Mouse (Mus musculus): ENCODE results near the gene Phlpp1. TPM values are rescaled to one million over a fixed set of nuclear protein-coding genes. Genes with fewer than 3 reads are reported as not detected.

Gene Phlpp1
- polyA plus RNA-seq, 1 experiment from 2014 or later = 8.0 TPM

GRCm38 (mm10) chr1:106376003-106376402 lies 204.5 kb downstream of the Phlpp1 start:
- Histone ChIP-seq H3K27me3 (no peaks in the 10 kb centered on the region), H3K4me3 (no peak overlapping the region)
- 88% methylated on average over 3 of the region's 3 CpGs for WGBS

DNA sequence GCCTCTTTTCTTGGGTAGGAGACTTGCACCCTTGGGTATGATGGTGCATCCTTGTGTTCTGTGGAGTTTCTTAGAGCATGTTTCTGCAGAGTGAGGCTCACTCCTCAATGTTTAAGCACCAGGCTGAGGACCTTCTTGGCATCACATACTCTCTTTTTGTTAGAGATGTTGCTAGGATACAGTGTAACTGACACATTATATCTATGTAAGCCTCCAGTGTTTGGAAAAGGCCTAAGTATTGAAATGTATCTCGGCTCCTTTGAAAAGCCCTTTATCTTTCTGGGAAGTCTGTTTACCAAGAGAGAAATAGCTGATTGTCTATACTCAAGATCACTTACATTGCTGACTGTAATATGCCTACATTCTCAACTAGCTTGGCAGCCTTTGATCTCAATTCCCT lies 208.9 kb downstream of the Phlpp1 start:
- WGBS = 5% methylated on average over 1 of the region's 1 CpGs
- Histone ChIP-seq H3K27me3 (no peaks in the 10 kb centered on the region), H3K4me1 (peaks cover 15% of the 10 kb centered on the region), H3K4me2 (no peak overlapping the region), H3K36me3 (ENCODE audit: poor library complexity, severe bottlenecking) (peaks cover under 1% of the 10 kb centered on the region; the same call in 1 of the 2 replicates), H3K9ac (no peak overlapping the region), H3K27ac (no peak overlapping the region), H3K4me3 (no peak overlapping the region), H3K9me3 (replicated peaks) (no peaks in the 10 kb centered on the region)
- peak; percentile 81; the same call in 1 of the 2 replicates for ATAC-seq

More at GRCm38 (mm10) chr1:106376003-106376402, 204.5 kb downstream of the Phlpp1 start:
- Histone ChIP-seq H3K36me3 (ENCODE audit: poor library complexity, severe bottlenecking) (peaks cover 4% of the 10 kb centered on the region; the same call in 1 of the 2 replicates), H3K9ac (no peak overlapping the region), H3K4me1 (peaks cover 13% of the 10 kb centered on the region), H3K9me3 (replicated peaks) (no peaks in the 10 kb centered on the region), H3K27ac (no peak overlapping the region), H3K4me2 (no peak overlapping the region)
- no peak for ATAC-seq

DNA sequence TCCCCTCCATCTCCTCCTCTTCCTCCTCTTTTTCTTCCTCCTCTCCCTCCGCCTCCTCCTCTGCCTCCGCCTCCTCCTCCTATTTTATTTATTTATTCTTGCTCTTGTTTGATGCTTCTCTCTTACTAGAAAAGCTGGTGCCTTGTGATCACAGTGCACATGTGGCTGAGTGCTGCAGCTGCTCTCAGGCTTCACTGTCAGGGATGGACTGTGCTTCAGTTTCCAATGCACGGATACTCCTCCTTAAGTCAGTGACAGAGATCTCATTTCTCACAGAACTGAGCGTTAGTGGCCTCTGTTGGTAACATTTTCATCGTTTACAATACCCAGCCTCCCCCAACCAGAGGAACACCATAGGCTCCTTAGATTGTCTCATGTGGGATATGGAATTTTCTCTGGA lies 215.0 kb downstream of the Phlpp1 start:
- ATAC-seq = no peak
- Histone ChIP-seq H3K27me3 (no peaks in the 10 kb centered on the region), H3K4me3 (no peak overlapping the region), H3K4me2 (no peak overlapping the region), H3K9ac (no peak overlapping the region), H3K27ac (no peak overlapping the region), H3K9me3 (replicated peaks) (no peaks in the 10 kb centered on the region), H3K36me3 (ENCODE audit: poor library complexity, severe bottlenecking) (peaks cover 28% of the 10 kb centered on the region), H3K4me1 (no peaks in the 10 kb centered on the region)
- 84% methylated on average over 5 of the region's 5 CpGs for WGBS

- H3K4me1 ChIP-seq = no peaks in the 10 kb centered on the region
- no peak for ATAC-seq
- H3K27me3 ChIP-seq = no peaks in the 10 kb centered on the region
- no peak overlapping the region for H3K4me2 ChIP-seq
- no peak overlapping the region for H3K4me3 ChIP-seq
- no peak overlapping the region for H3K9ac ChIP-seq
- peaks cover 34% of the 10 kb centered on the region for H3K36me3 ChIP-seq (ENCODE audit: poor library complexity, severe bottlenecking)
- no peaks in the 10 kb centered on the region for H3K9me3 ChIP-seq (replicated peaks)
- WGBS = 94% methylated on average over 4 of the region's 4 CpGs
- no peak overlapping the region for H3K27ac ChIP-seq
These were observed 215.7 kb downstream of the Phlpp1 start for GRCm38 (mm10) chr1:106387264-106387663.

DNA sequence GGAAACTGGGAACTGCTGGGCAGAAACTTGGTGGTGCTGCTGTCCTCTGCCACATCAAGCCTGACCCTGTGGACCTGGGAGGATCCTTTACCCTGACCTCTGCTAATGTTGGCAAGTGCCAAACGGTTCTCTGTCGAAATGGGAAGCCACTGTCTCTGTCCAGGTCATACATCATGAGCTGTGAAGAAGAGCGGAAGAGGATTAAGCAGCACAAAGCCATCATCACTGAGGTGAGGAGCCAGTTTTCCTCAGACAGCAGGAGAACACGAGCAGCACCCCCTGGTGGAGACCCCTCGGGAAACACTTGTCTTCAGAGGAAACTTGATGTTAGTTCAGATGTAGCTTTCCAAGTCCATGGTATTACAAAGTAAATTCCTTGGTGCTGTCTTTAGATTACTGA lies 218.1 kb downstream of the Phlpp1 start:
- Histone ChIP-seq H3K4me1 (no peaks in the 10 kb centered on the region), H3K9me3 (replicated peaks) (no peaks in the 10 kb centered on the region), H3K4me3 (no peak overlapping the region), H3K36me3 (ENCODE audit: poor library complexity, severe bottlenecking) (peaks cover 52% of the 10 kb centered on the region), H3K27me3 (no peaks in the 10 kb centered on the region), H3K9ac (no peak overlapping the region), H3K4me2 (no peak overlapping the region), H3K27ac (no peak overlapping the region)
- peak; percentile 76; the same call in 1 of the 2 replicates for ATAC-seq
- WGBS = 21% methylated on average over 5 of the region's 5 CpGs

DNA sequence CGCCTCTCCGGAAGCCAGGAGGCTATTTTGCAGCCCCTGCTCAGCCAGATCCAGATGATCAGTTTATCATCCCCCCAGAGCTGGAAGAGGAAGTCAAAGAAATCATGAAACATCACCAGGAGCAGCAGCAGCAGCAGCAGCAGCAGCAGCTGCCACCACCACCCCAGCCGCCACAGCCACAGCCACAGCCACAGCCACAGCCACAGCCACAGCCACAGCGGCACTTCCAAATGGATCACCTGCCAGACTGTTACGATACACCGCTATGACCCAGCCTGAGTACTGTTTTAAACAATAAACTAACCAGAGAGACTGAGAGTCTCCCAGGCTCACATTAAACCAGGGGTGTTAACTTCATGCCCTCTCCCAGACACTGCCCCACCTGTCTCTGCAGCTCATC lies 221.5 kb downstream of the Phlpp1 start:
- Histone ChIP-seq H3K9me3 (replicated peaks) (no peaks in the 10 kb centered on the region), H3K4me2 (no peak overlapping the region), H3K27me3 (no peaks in the 10 kb centered on the region), H3K4me3 (no peak overlapping the region), H3K4me1 (no peaks in the 10 kb centered on the region), H3K27ac (no peak overlapping the region), H3K36me3 (ENCODE audit: poor library complexity, severe bottlenecking) (peaks cover 38% of the 10 kb centered on the region), H3K9ac (no peak overlapping the region)
- 93% methylated on average over 6 of the region's 6 CpGs for WGBS
- no peak for ATAC-seq

GRCm38 (mm10) chr1:106394678-106395077 lies 223.1 kb downstream of the Phlpp1 start:
- 89% methylated on average over 2 of the region's 2 CpGs for WGBS
- no peak overlapping the region for H3K4me3 ChIP-seq
- H3K4me2 ChIP-seq = no peak overlapping the region

GRCm38 (mm10) chr1:106395476-106395875 lies 223.9 kb downstream of the Phlpp1 start:
- Histone ChIP-seq H3K4me2 (no peak overlapping the region), H3K27ac (no peak overlapping the region), H3K9me3 (replicated peaks) (no peaks in the 10 kb centered on the region), H3K4me1 (no peaks in the 10 kb centered on the region), H3K36me3 (ENCODE audit: poor library complexity, severe bottlenecking) (peaks cover 37% of the 10 kb centered on the region), H3K9ac (no peak overlapping the region), H3K27me3 (no peaks in the 10 kb centered on the region), H3K4me3 (no peak overlapping the region)
- WGBS = 6% methylated on average over 2 of the region's 2 CpGs
- ATAC-seq = peak; percentile 88

More at GRCm38 (mm10) chr1:106394678-106395077, 223.1 kb downstream of the Phlpp1 start:
- Histone ChIP-seq H3K9ac (no peak overlapping the region), H3K4me1 (no peaks in the 10 kb centered on the region), H3K36me3 (ENCODE audit: poor library complexity, severe bottlenecking) (peaks cover 38% of the 10 kb centered on the region), H3K27ac (no peak overlapping the region), H3K9me3 (replicated peaks) (no peaks in the 10 kb centered on the region), H3K27me3 (no peaks in the 10 kb centered on the region)
- ATAC-seq = 0 out of 2 replicates have a peak, but pooled peaks have one; percentile 1

GRCm38 (mm10) chr1:106400900-106401634 lies 229.5 kb downstream of the Phlpp1 start:
- ATAC-seq = no peak
- no peak overlapping the region for H3K4me3 ChIP-seq
- H3K9ac ChIP-seq = no peak overlapping the region
- H3K27me3 ChIP-seq = no peaks in the 10 kb centered on the region
- 75% methylated on average over 11 of the region's 11 CpGs for WGBS
- H3K4me2 ChIP-seq = no peak overlapping the region
- no peaks in the 10 kb centered on the region for H3K9me3 ChIP-seq (replicated peaks)
- no peak overlapping the region for H3K27ac ChIP-seq
- no peaks in the 10 kb centered on the region for H3K36me3 ChIP-seq (ENCODE audit: poor library complexity, severe bottlenecking)
- H3K4me1 ChIP-seq = no peaks in the 10 kb centered on the region

DNA sequence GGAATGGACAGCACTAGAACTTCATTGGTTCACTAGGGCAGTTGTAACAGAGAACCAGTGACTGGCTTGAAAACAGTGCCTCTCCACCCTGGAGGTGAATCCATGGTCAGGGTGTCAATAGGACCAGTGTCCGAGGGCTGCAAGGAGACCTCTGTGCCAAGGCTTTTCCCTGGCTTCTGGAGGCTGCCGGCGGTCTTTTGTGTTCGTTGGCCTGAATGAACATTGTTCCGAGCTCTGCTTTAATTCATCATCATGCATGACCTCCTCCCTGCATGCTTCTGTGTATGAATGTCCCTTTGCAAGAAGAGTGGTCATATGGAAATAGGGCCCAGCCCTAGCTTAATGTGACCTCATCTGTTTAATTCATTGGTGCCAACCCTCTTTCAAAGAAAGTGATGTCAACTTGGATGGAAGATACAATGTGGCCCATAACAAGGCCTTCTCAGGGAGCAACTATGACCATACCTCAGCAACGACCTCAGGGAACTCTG lies 231.5 kb downstream of the Phlpp1 start:
- H3K36me3 ChIP-seq (ENCODE audit: poor library complexity, severe bottlenecking) = no peaks in the 10 kb centered on the region
- no peak overlapping the region for H3K4me3 ChIP-seq
- no peaks in the 10 kb centered on the region for H3K9me3 ChIP-seq (replicated peaks)
- WGBS = 37% methylated on average over 6 of the region's 6 CpGs
- no peak overlapping the region for H3K4me2 ChIP-seq
- H3K9ac ChIP-seq = no peak overlapping the region
- no peak overlapping the region for H3K27ac ChIP-seq
- H3K27me3 ChIP-seq = no peaks in the 10 kb centered on the region
- H3K4me1 ChIP-seq = 0 out of 2 replicates have a peak, but pooled peaks cover 5% of the 10 kb centered on the region
- ATAC-seq = peak; percentile 37; the same call in 1 of the 2 replicates

GRCm38 (mm10) chr1:106406852-106407251 lies 235.3 kb downstream of the Phlpp1 start:
- Histone ChIP-seq H3K9me3 (replicated peaks) (no peaks in the 10 kb centered on the region), H3K27me3 (no peaks in the 10 kb centered on the region), H3K4me2 (no peak overlapping the region), H3K4me1 (0 out of 2 replicates have a peak, but pooled peaks cover 5% of the 10 kb centered on the region), H3K36me3 (ENCODE audit: poor library complexity, severe bottlenecking) (no peaks in the 10 kb centered on the region), H3K4me3 (no peak overlapping the region), H3K9ac (no peak overlapping the region), H3K27ac (no peak overlapping the region)
- peak; percentile 75 for ATAC-seq
- WGBS = 67% methylated on average over 1 of the region's 1 CpGs

GRCm38 (mm10) chr1:106407963-106408440 lies 236.4 kb downstream of the Phlpp1 start:
- 85% methylated on average over 7 of the region's 7 CpGs for WGBS
- H3K4me3 ChIP-seq = no peak overlapping the region
- 0 out of 2 replicates have a peak, but pooled peaks cover 5% of the 10 kb centered on the region for H3K4me1 ChIP-seq
- ATAC-seq = no peak
- H3K36me3 ChIP-seq (ENCODE audit: poor library complexity, severe bottlenecking) = no peaks in the 10 kb centered on the region
- no peak overlapping the region for H3K4me2 ChIP-seq
- no peaks in the 10 kb centered on the region for H3K27me3 ChIP-seq
- H3K9ac ChIP-seq = no peak overlapping the region
- H3K27ac ChIP-seq = no peak overlapping the region
- no peaks in the 10 kb centered on the region for H3K9me3 ChIP-seq (replicated peaks)
